Mouse (Mus musculus) embryonic fibroblast, embryonic 13.5 days (primary cell): ENCODE data around the gene Tnxb.

ENCODE experiments used
- CTCF ChIP-seq: IDR thresholded peaks from 2 replicates; pipeline ENCODE4 v1.5.1; 2011; ENCODE audit warnings: mild to moderate bottlenecking, control low read depth, low read length, moderate library complexity, borderline replicate concordance; ENCODE audit not compliant: insufficient read depth
- POLR2A ChIP-seq: IDR thresholded peaks from 2 replicates; pipeline ENCODE4 v1.6.1; 2011; ENCODE audit warnings: low read depth, mild to moderate bottlenecking, control low read depth, low read length, moderate library complexity

DNA sequence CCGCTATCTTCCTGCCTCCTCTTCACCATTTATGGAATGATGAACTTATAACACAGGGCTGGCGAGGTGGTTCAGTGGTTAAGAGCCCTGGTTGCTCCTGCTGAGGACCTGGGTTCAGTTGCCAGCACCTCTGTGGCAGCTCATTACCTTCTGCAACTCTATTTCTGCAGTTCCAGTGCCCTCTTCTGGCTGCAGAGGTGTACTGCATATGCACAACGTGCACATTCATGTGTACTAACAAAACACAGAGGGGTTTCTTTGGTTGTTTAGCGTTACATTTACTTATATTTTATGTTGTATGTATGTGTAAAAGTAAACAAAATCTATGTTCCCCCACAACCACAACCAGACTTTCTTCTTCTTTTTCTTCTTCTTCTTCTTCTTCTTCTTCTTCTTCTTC, 52.7 kb downstream of the Tnxb start:
- TF ChIP-seq CTCF (no peak), POLR2A (no peak)
